Mouse (Mus musculus): ENCODE measurements around the gene Usp6nl.

DNA sequence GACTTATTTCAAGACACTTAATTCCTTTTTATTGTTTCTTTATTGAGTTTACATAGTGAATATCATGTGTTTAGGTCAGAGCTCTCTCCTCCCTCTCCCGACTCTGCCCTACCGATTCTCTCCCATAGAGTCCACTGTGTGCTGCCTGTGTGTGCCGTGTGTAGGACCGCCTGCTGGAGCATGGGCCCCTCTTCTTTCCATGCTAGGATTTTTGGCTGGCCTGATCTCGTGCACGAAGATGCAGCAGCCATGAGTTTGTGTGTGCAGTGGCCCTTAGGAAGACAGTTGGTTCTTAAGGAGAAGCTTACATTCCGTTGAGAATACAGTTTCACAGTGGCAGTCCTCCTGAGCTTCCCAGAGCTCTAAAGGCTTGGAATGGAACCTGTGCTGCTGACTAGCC lies 19.0 kb downstream of the Usp6nl start:
- no peak for TF ChIP-seq CTCF (IDR thresholded peaks at IDR 0.05)
- TF ChIP-seq EP300 (IDR thresholded peaks at IDR 0.05; ENCODE audit: insufficient read depth, low read depth, low read length), result no peak
- TF ChIP-seq POLR2A (IDR thresholded peaks at IDR 0.05; ENCODE audit: insufficient read depth, low read depth, low read length), result no peak

Measured in heart, adult 2 months (tissue).